Mouse (Mus musculus): Measurements from ENCODE around the gene Agl. TPM values are rescaled to one million over a fixed set of nuclear protein-coding genes. Genes with fewer than 3 reads are reported as not detected.
A peak's percentile ranks its signal among the peaks of the same experiment; 100 is the strongest.

The Agl gene
- 10 to 100 TPM; 25.3 to 25.8 TPM for total RNA-seq (2021)
- long read RNA-seq, experiment 1, full-length matches to known transcripts: 10 of 16 reads
- long read RNA-seq, experiment 1, partial matches to known transcripts: 2 of 16 reads
- long read RNA-seq, experiment 1, other reads (novel, unspliced or antisense): 4 of 16 reads
- long read RNA-seq, experiment 2, full-length matches to known transcripts: 5 of 9 reads
- long read RNA-seq, experiment 2, partial matches to known transcripts: 2 of 9 reads
- long read RNA-seq, experiment 2, other reads (novel, unspliced or antisense): 2 of 9 reads

DNA sequence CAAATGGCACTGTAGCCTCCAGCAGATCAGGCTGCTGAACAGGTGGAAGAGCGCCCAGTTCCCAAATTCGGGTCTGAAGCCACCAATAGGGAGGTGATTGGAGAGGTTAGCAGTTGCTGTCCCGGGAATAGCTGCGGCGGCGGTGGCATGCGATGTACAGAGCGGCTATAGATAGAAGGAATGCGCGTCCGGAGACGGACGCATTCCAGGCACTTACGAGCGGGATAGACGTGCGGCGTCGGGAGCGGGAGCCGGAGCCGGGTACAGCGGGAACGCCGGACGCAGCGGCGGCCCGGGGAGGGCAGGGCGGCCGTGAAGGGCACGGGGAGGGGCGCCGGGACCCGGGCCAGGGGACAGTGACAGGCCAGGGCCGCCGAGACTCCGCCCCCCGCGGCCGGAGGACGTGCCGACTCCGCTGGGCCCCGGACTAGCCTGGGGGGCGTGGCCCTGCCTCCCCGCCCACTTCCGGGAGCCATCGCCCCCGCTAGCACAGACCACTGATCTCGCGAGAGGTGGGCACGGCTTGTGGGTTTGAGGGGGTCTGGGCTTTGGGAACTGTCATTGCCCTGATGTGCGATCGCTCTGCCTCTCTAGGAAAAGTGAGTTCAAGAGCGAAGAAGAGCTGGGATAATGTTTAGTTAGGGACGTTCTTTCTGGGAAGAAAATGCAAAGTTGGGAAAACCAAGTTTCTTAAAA lies at the start of gene Agl:
Agl (minus strand) TSS at position 356 of the 696 bp plus-strand sequence.
- no peak; the same call in 1 of the 2 replicates for TF ChIP-seq CTCF (IDR thresholded peaks at IDR 0.05)
- Histone ChIP-seq H3K27ac (peak within 1 kb of the TSS; percentile 72), H3K4me3 (peak within 1 kb of the TSS; percentile 81)
- intact Hi-C loops (cut with DNase I): loop anchor here (2.0 kb wide), 1 partner anchor 29 kb away; no protein-coding TSS in a partner anchor
- DNase-seq (ENCODE audit: extremely low spot score in 1 of 2, low spot score in 2 of 2): peak; percentile 83 to 91

- TF ChIP-seq CTCF (IDR thresholded peaks at IDR 0.05): no peak
- intact Hi-C loops (cut with DNase I): no loop called here
- H3K4me3 ChIP-seq: no peak overlapping the region
- no peak for DNase-seq (ENCODE audit: extremely low spot score in 1 of 2, low spot score in 2 of 2)
- no peak overlapping the region for H3K27ac ChIP-seq
Measured at GRCm38 (mm10) chr3:116857611-116858010, 49.6 kb upstream of the Agl start.

- no peak overlapping the region for H3K4me3 ChIP-seq
- intact Hi-C loops (cut with DNase I): no loop called here
- no peak for DNase-seq (ENCODE audit: extremely low spot score in 1 of 2, low spot score in 2 of 2)
- no peak for TF ChIP-seq CTCF (IDR thresholded peaks at IDR 0.05)
- H3K27ac ChIP-seq: no peak overlapping the region
Measured at GRCm38 (mm10) chr3:116852421-116852820, 44.5 kb upstream of the Agl start.

DNA sequence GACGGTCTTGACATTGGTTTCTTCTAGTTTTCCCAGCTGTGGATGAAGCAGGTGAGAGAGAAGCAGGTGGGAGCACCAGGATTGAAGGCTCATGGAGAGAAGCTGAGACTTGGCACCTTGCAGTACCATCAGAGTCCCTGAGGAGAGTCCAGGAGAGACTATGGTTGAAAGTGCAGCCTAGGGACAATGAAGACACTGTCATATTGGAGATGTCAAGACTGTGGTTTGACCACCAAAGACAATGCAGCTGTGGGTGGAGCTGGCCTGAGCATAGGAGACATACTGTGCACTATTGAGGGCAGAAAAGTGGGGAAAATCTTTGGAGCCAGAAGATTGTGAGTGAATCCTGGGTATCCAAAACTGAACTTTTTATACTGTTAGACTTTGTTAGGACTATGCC lies 42.4 kb upstream of the Agl start:
- TF ChIP-seq CTCF (IDR thresholded peaks at IDR 0.05): no peak
- DNase-seq (ENCODE audit: extremely low spot score in 1 of 2, low spot score in 2 of 2): no peak
- Histone ChIP-seq H3K4me3 (no peak overlapping the region), H3K27ac (no peak overlapping the region)
- intact Hi-C loops (cut with DNase I): no loop called here

- DNase-seq (ENCODE audit: extremely low spot score in 1 of 2, low spot score in 2 of 2): no peak
- intact Hi-C loops (cut with DNase I): no loop called here
- no peak for TF ChIP-seq CTCF (IDR thresholded peaks at IDR 0.05)
- Histone ChIP-seq H3K4me3 (no peak overlapping the region), H3K27ac (no peak overlapping the region)
Measured at GRCm38 (mm10) chr3:116848936-116849335, 41.0 kb upstream of the Agl start.

DNA sequence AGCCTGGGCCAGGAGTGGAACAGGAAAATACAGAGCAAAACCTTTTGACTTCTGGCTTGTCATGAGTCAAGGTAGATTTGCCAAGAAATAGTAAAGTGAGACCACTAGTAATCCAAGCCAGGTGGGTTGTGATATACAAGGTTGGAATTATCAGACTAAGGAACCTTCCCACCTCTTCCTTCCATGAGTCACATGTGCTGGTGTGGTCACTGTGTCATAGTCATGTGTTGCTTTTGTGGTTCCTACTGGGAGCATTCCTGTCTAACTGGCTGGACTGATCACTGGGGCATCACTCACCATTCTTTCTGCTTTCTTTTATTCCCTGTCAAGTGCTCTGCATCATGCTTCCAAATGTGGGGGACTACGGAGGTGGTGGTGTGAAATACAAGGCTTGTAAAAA lies 40.1 kb upstream of the Agl start:
- DNase-seq (ENCODE audit: extremely low spot score in 1 of 2, low spot score in 2 of 2): no peak
- TF ChIP-seq CTCF (IDR thresholded peaks at IDR 0.05): no peak
- H3K4me3 ChIP-seq: no peak overlapping the region
- intact Hi-C loops (cut with DNase I): no loop called here
- H3K27ac ChIP-seq: no peak overlapping the region

GRCm38 (mm10) chr3:116846084-116846483 lies 38.1 kb upstream of the Agl start:
- no peak overlapping the region for H3K27ac ChIP-seq
- intact Hi-C loops (cut with DNase I): no loop called here
- no peak overlapping the region for H3K4me3 ChIP-seq
- DNase-seq (ENCODE audit: extremely low spot score in 1 of 2, low spot score in 2 of 2): no peak
- no peak for TF ChIP-seq CTCF (IDR thresholded peaks at IDR 0.05)

DNA sequence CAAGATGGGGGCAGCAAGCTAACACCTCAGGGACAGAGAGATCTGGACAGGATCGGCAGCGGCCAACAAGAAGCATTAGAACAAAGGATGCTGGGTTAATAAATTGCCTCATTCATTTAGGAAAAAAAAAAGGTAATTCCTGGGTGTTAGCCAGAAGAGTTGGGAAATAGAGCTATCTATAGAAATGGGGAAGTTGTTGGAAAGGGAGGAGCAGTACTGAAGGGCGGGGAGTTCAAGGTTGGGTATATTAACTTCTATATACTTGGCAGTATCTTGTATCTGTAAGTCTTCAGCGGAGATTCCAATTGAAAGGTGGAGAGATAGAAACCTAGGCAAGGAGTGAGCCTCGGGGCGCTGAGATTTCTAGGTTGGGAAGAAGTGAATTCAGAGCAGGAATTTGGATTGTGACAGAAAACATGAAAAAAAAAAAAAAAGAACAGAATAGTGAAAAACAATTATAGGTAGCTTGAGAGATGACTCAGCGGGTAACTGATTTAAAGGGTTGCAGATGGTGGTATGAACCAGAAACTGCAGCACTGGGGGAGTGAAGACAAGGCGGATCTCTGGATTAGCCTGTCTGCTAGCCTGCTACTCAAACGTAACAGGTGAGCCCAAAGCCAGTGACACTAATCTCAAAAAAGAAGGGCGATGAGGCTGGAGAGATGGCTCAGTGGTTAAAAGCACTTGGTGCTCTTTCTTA lies 37.1 kb upstream of the Agl start:
- TF ChIP-seq CTCF (IDR thresholded peaks at IDR 0.05): no peak

DNA sequence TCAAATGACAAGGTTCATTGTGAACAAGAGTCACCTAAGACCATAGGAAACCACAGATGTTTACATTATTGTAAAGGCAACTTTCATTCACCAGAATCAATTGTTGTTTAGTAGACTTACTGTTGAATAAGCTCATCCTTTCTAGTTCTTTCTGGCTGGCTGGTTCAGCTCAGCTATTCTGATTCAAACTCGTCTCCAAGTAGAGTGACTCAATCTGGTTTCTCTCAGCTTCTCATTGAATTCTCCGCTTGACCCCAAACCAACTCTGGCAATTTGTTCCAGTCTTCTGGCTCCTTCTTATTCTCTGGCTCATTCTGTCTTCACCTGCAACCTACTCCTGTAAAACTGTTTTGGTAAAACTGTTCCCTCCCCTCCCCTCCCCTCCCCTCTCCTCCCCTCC lies 33.3 kb upstream of the Agl start:
- Histone ChIP-seq H3K27ac (no peak overlapping the region), H3K4me3 (no peak overlapping the region)
- DNase-seq (ENCODE audit: extremely low spot score in 1 of 2, low spot score in 2 of 2): no peak
- intact Hi-C loops (cut with DNase I): no loop called here
- no peak for TF ChIP-seq CTCF (IDR thresholded peaks at IDR 0.05)

More for the DNA sequence above, 37.1 kb upstream of the Agl start:
- intact Hi-C loops (cut with DNase I): no loop called here
- DNase-seq (ENCODE audit: extremely low spot score in 1 of 2, low spot score in 2 of 2): no peak
- Histone ChIP-seq H3K27ac (no peak overlapping the region), H3K4me3 (no peak overlapping the region)

DNA sequence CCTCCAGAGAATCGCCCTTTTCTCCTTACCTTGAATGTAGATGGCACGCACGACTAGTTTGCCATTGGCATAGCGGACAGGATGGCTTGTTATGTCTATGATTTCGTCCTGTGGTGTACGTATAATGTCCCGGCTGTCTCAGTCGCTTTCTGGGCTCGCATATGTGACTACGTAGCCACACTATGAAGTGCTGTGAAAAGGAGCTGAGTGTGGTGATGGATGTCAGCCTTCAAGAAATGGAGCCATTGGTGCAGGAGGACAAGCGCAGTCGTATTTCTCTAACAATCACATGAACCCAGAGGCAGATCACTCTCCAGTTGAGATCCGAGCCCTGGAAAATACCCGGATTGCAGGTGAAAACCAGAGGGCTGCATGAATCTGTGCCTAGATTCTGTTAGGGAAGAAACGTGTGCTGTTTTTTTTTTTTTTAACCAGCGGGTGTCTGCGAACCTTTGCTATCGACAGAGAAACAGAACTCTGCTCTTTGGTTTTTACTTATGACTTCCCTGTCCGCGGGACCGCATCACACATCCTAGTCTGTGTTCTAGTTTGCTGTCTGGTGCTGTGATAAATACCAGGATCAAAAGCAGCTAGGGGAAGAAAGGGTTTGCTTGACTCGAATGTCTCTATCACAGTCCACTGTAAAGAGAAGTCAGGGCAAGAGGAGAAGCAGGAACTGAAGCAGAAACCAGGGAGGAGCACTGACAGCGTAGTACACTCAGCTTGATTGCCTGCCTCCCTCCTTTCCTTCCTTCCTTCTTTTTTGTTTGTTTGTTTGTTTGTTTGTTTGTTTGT lies 28.9 kb upstream of the Agl start:
- intact Hi-C loops (cut with DNase I): loop anchor here (1.0 to 5.0 kb wide), 3 partner anchors 30 to 505 kb away; no protein-coding TSS in a partner anchor
- no peak for DNase-seq (ENCODE audit: extremely low spot score in 1 of 2, low spot score in 2 of 2)
- no peak for TF ChIP-seq CTCF (IDR thresholded peaks at IDR 0.05)
- Histone ChIP-seq H3K4me3 (no peak overlapping the region), H3K27ac (no peak overlapping the region)
